Mouse (Mus musculus) liver, postnatal 0 days (tissue): Measurements from ENCODE around the gene Serpine1.

Experiments used
- CTCF ChIP-seq: sonication (generic); IDR thresholded peaks from 2 replicates; pipeline ENCODE4 v1.5.1; 2016; ENCODE audit warnings: antibody characterized with exemption, low read depth
- EP300 ChIP-seq: IDR thresholded peaks from 2 replicates; pipeline ENCODE4 v1.6.1; 2016; ENCODE audit warnings: antibody characterized with exemption, low read depth, mild to moderate bottlenecking

GRCm38 (mm10) chr5:137029273-137029585, 42.8 kb downstream of the Serpine1 start:
- TF ChIP-seq EP300 (no peak), CTCF (no peak)
